ENCODE assay signal across 20 mouse cellular contexts in genomic region chr6:99401211-99401610, GRCm38 (mm10).
DNase-seq lines count a peak whose midpoint lies in the region; ATAC-seq and TF ChIP-seq lines count a peak whose summit lies in the region.
"Had no signal": no experiment of that assay in that cellular context is flagged by ENCODE, and none has a peak within 500 bp of the region (broad histone marks: within the 10 kb centered on the region; RNA-seq: fewer than 3 reads in every experiment).

No protein-coding gene starts in this region.

- 55% methylated on average over 2 of the region's 2 CpGs for WGBS in forebrain, embryonic 10.5 days
- 41% methylated on average over 2 of the region's 2 CpGs for WGBS in forebrain, embryonic 15.5 days
- WGBS in thymus, adult 2 months: 53% methylated on average over 2 of the region's 2 CpGs
- 30% methylated on average over 2 of the region's 2 CpGs for WGBS in intestine, embryonic 15.5 days
- WGBS in cerebellum, adult 2 months: 57% methylated on average over 2 of the region's 2 CpGs

- no peak overlapping the region for H3K4me2 ChIP-seq in forebrain, embryonic 15.5 days (replicated peaks)
- H3K4me2 ChIP-seq in intestine, embryonic 15.5 days (replicated peaks): no peak overlapping the region; the same call in 1 of the 2 replicates
- H3K4me2 ChIP-seq: embryonic facial prominence, embryonic 12.5 days; hindbrain, embryonic 15.5 days; liver, embryonic 11.5 days; midbrain, embryonic 13.5 days had no signal

- H3K27me3 ChIP-seq in forebrain, embryonic 10.5 days (ENCODE audit: poor library complexity, severe bottlenecking): no peaks in the 10 kb centered on the region
- no peaks in the 10 kb centered on the region for H3K27me3 ChIP-seq in forebrain, embryonic 15.5 days
- H3K27me3 ChIP-seq in thymus, adult 2 months (ENCODE audit: control insufficient read depth, insufficient read depth, low read length): no peaks in the 10 kb centered on the region
- H3K27me3 ChIP-seq in intestine, embryonic 15.5 days (replicated peaks): no peaks in the 10 kb centered on the region
- H3K27me3 ChIP-seq in cerebellum, adult 2 months (ENCODE audit: control insufficient read depth, insufficient read depth, low read length): no peaks in the 10 kb centered on the region
- H3K27me3 ChIP-seq: embryonic facial prominence, embryonic 12.5 days; hindbrain, embryonic 15.5 days; midbrain, embryonic 13.5 days had no signal

- H3K4me3 ChIP-seq in forebrain, embryonic 10.5 days: no peak overlapping the region
- no peak overlapping the region for H3K4me3 ChIP-seq in forebrain, embryonic 15.5 days
- no peak overlapping the region for H3K4me3 ChIP-seq in thymus, adult 2 months (ENCODE audit: control insufficient read depth, insufficient read depth, low read length)
- H3K4me3 ChIP-seq in intestine, embryonic 15.5 days (replicated peaks): no peak overlapping the region
- no peak overlapping the region for H3K4me3 ChIP-seq in cerebellum, adult 2 months (replicated peaks; ENCODE audit: insufficient read depth, low read depth, low read length)
- H3K4me3 ChIP-seq: embryonic facial prominence, embryonic 12.5 days; gastrocnemius, adult 2 months; hindbrain, embryonic 15.5 days; midbrain, embryonic 13.5 days had no signal

- TF ChIP-seq CTCF in thymus, adult 2 months (IDR thresholded peaks at IDR 0.05; ENCODE audit: borderline replicate concordance, control insufficient read depth, extremely low read depth, insufficient read depth, low read length, poor library complexity): no peak
- TF ChIP-seq CTCF in cerebellum, adult 2 months (IDR thresholded peaks at IDR 0.05; ENCODE audit: borderline replicate concordance, insufficient read depth, low read depth, low read length): no peak

- no peak for ATAC-seq in forebrain, embryonic 15.5 days (replicated peaks)
- no peak for ATAC-seq in intestine, embryonic 15.5 days
- ATAC-seq: midbrain, embryonic 13.5 days had no signal

- no peak overlapping the region for H3K9ac ChIP-seq in forebrain, embryonic 15.5 days (replicated peaks)
- no peak overlapping the region for H3K9ac ChIP-seq in intestine, embryonic 15.5 days
- H3K9ac ChIP-seq: embryonic facial prominence, embryonic 12.5 days; hindbrain, embryonic 15.5 days; midbrain, embryonic 13.5 days had no signal

- DNase-seq in forebrain, embryonic 10.5 days (ENCODE audit: extremely low spot score, low spot score): no peak
- no peak for DNase-seq in thymus, adult 2 months
- DNase-seq in thymus, postnatal 25 days: no peak
- DNase-seq in cerebellum, adult 2 months: no peak
- no peak for DNase-seq in B cell, adult 2 months
- no peak for DNase-seq in left cerebral cortex, adult 8-10 months (ENCODE audit: low spot score in 2 of 2)
- DNase-seq: adrenal gland, postnatal 10 days; cerebellum, postnatal 14 days; gastrocnemius, adult 2 months; heart, postnatal 14 days; kidney, adult 8-10 months; kidney, postnatal 36 days; lung, postnatal 14 days had no signal

- TF ChIP-seq POLR2A in thymus, adult 2 months (IDR thresholded peaks at IDR 0.05; ENCODE audit: control insufficient read depth, extremely low read depth, insufficient read depth, low read length, poor library complexity): no peak
- no peak for TF ChIP-seq POLR2A in cerebellum, adult 2 months (IDR thresholded peaks at IDR 0.05; ENCODE audit: borderline replicate concordance, insufficient read depth, low read length)

- peaks cover 46% of the 10 kb centered on the region for H3K4me1 ChIP-seq in forebrain, embryonic 10.5 days
- H3K4me1 ChIP-seq in forebrain, embryonic 15.5 days: peaks cover 19% of the 10 kb centered on the region
- peaks cover 37% of the 10 kb centered on the region for H3K4me1 ChIP-seq in thymus, adult 2 months (replicated peaks; ENCODE audit: control insufficient read depth, insufficient read depth, low read length)
- peaks cover 14% of the 10 kb centered on the region; the same call in 1 of the 2 replicates for H3K4me1 ChIP-seq in intestine, embryonic 15.5 days (replicated peaks)
- H3K4me1 ChIP-seq in cerebellum, adult 2 months (ENCODE audit: control insufficient read depth, insufficient read depth, low read length): no peaks in the 10 kb centered on the region

- H3K27ac ChIP-seq in forebrain, embryonic 10.5 days: 0 out of 2 replicates have a peak overlapping the region, but pooled peaks have one; percentile 51
- no peak overlapping the region for H3K27ac ChIP-seq in forebrain, embryonic 15.5 days (replicated peaks)
- H3K27ac ChIP-seq in thymus, adult 2 months (ENCODE audit: control insufficient read depth, insufficient read depth, low read length): peak overlapping the region; percentile 65
- H3K27ac ChIP-seq in intestine, embryonic 15.5 days: peak overlapping the region; percentile 40; the same call in 1 of the 2 replicates
- H3K27ac ChIP-seq in cerebellum, adult 2 months (ENCODE audit: insufficient read depth, low read length): no peak overlapping the region
- H3K27ac ChIP-seq: embryonic facial prominence, embryonic 12.5 days; gastrocnemius, adult 2 months; hindbrain, embryonic 15.5 days; midbrain, embryonic 13.5 days had no signal

- H3K36me3 ChIP-seq in forebrain, embryonic 10.5 days (replicated peaks): peaks cover 18% of the 10 kb centered on the region
- H3K36me3 ChIP-seq in forebrain, embryonic 15.5 days: no peaks in the 10 kb centered on the region
- 0 out of 2 replicates have a peak, but pooled peaks cover 4% of the 10 kb centered on the region for H3K36me3 ChIP-seq in thymus, adult 2 months (ENCODE audit: control insufficient read depth, insufficient read depth, low read length)
- H3K36me3 ChIP-seq in intestine, embryonic 15.5 days: no peaks in the 10 kb centered on the region
- H3K36me3 ChIP-seq: hindbrain, embryonic 15.5 days; midbrain, embryonic 13.5 days had no signal

- no peaks in the 10 kb centered on the region for H3K9me3 ChIP-seq in forebrain, embryonic 10.5 days
- no peaks in the 10 kb centered on the region for H3K9me3 ChIP-seq in forebrain, embryonic 15.5 days
- H3K9me3 ChIP-seq in intestine, embryonic 15.5 days: no peaks in the 10 kb centered on the region
- H3K9me3 ChIP-seq: embryonic facial prominence, embryonic 12.5 days; G1E; hindbrain, embryonic 15.5 days; midbrain, embryonic 13.5 days had no signal

Comparison
In these comparisons a context has a peak if more than half of its experiments do, and no peak if none do; other contexts are left out.
1. H3K27ac ChIP-seq: peak in forebrain, embryonic 10.5 days (single experiment), thymus, adult 2 months (single experiment) and intestine, embryonic 15.5 days (single experiment); none in forebrain, embryonic 15.5 days (single experiment) and cerebellum, adult 2 months (single experiment).